Mouse (Mus musculus) midbrain, embryonic 11.5 days (tissue): ENCODE data around the gene C330007P06Rik. TPM values are rescaled to one million over a fixed set of nuclear protein-coding genes. Genes with fewer than 3 reads are reported as not detected.
A peak's percentile ranks its signal among the peaks of the same experiment; 100 is the strongest.

ENCODE experiments used
- ATAC-seq: fragments of 200-750 bp; cut with Nextera tagmentation; 2 replicates; pipeline ENCODE4 v1.8.0; 2017; ENCODE audit warnings: moderate TSS enrichment, moderate library complexity; ENCODE audit not compliant: low FRiP score
- DNase-seq: peaks from one replicate; pipeline ENCODE4 v3.0.0; 2015; ENCODE audit warnings: low spot score; ENCODE audit errors: missing footprints
- H3K27ac ChIP-seq: fragments of 300-500 bp; sonication (generic); 2 replicates; pipeline ENCODE4 v1.5.1; 2014; ENCODE audit warnings: low read depth, low read length
- H3K27me3 ChIP-seq: fragments of 300-500 bp; sonication (generic); 2 replicates; pipeline ENCODE4 v1.6.1; 2014; ENCODE audit warnings: mild to moderate bottlenecking, low read length, moderate library complexity, mixed read lengths; ENCODE audit not compliant: control insufficient read depth, insufficient read depth
- H3K36me3 ChIP-seq: fragments of 300-500 bp; sonication (generic); 2 replicates; pipeline ENCODE4 v1.6.1; 2014; ENCODE audit warnings: mild to moderate bottlenecking, low read length, moderate library complexity, mixed read lengths; ENCODE audit not compliant: control insufficient read depth, insufficient read depth
- H3K4me1 ChIP-seq: fragments of 300-500 bp; sonication (generic); 2 replicates; pipeline ENCODE4 v1.6.1; 2014; ENCODE audit warnings: low read length; ENCODE audit not compliant: control insufficient read depth, insufficient read depth
- H3K4me2 ChIP-seq: fragments of 300-500 bp; sonication (generic); 2 replicates; pipeline ENCODE4 v1.6.1; 2014; ENCODE audit warnings: mild to moderate bottlenecking, moderate library complexity
- H3K4me3 ChIP-seq: fragments of 300-500 bp; sonication (generic); 2 replicates; pipeline ENCODE4 v1.5.1; 2014; ENCODE audit warnings: low read depth, low read length
- H3K9ac ChIP-seq: fragments of 300-500 bp; sonication (generic); 2 replicates; pipeline ENCODE4 v1.6.1; 2014; ENCODE audit warnings: low read length
- H3K9me3 ChIP-seq: fragments of 300-500 bp; sonication (generic); 2 replicates; pipeline ENCODE4 v1.6.1; 2016; ENCODE audit warnings: low read length; ENCODE audit not compliant: control insufficient read depth
- WGBS: fragments of 180-500 bp; shearing (Covaris S2); extraction: QIAGEN DNeasy Blood & Tissue Kit; methylation state at CpG from one replicate; pipeline ENCODE4 v1.1.7; 2014; 5-methylcytosine and 5-hydroxymethylcytosine counted together
- polyA plus RNA-seq: library from polyadenylated mRNA; unstranded; fragments of >200 nt; fragmentation: Nextera tagmentation; extraction: Ambion mirVana; gene quantifications from 2 replicates; pipeline ENCODE4 v1.2.1, GENCODE M21; 2014

Gene C330007P06Rik
- polyA plus RNA-seq, 1 experiment from 2014 or later = 35.6 TPM

DNA sequence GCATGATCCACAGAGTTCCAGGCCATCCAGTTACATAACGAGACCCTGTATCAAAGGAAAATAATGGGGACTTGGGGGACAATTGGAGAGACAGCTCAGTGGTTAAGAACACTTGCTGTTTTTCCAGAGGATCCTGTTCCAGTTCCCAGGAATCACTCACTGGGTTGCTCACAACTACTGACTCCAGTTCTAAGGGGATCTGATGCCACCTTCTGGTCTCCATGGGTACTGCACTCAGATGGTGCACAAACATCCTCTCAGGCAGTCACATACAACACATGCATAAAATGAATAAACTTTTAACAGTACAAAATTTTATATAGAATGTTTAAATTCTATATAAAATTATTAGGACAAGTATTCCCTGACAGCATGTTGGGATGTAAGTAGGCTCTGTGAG, 10.8 kb upstream of the C330007P06Rik start:
- no peaks in the 10 kb centered on the region; the same call in 1 of the 2 replicates for H3K36me3 ChIP-seq
- WGBS = 75% methylated on average over 1 of the region's 1 CpGs

DNA sequence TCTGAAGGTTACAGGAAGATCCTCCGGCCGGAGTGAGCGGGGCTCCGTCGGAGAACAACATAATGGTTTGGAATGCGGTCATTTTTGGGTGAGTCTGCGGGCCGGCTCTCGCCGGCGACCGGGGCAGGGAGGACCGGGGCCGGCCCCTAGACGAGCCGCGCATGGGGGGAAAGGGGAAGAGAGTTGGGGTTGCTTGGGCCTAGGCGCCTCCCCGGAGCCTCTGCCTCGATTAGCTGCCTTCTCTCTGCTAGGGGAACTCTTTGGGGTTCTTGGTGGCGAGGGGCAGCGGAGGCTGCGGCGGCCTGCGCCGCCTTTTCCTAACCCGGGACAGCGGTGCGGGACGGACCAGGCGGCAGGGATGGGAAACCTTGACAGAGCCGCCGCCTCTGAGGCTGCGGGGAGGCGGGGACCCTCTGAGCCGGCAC, 805 bp upstream of the C330007P06Rik start:
- ATAC-seq (peak; percentile 52), DNase-seq (peak; percentile 90)
- no peaks in the 10 kb centered on the region for H3K9me3 ChIP-seq
- H3K27me3 ChIP-seq = no peaks in the 10 kb centered on the region
- peak overlapping the region; percentile 80 for H3K9ac ChIP-seq
- H3K4me1 ChIP-seq = no peaks in the 10 kb centered on the region; the same call in 1 of the 2 replicates
- H3K36me3 ChIP-seq = no peaks in the 10 kb centered on the region
- H3K4me2 ChIP-seq = peak overlapping the region; percentile 50
- peak overlapping the region; percentile 48 for H3K27ac ChIP-seq
- 19% methylated on average over 28 of the region's 36 CpGs for WGBS
- H3K4me3 ChIP-seq = peak overlapping the region; percentile 66

More for the DNA sequence above, 10.8 kb upstream of the C330007P06Rik start:
- Histone ChIP-seq H3K9me3 (no peaks in the 10 kb centered on the region), H3K27ac (no peak overlapping the region), H3K27me3 (no peaks in the 10 kb centered on the region), H3K4me1 (no peaks in the 10 kb centered on the region), H3K4me2 (no peak overlapping the region), H3K9ac (no peak overlapping the region), H3K4me3 (no peak overlapping the region)
- ATAC-seq = no peak
- no peak for DNase-seq

DNA sequence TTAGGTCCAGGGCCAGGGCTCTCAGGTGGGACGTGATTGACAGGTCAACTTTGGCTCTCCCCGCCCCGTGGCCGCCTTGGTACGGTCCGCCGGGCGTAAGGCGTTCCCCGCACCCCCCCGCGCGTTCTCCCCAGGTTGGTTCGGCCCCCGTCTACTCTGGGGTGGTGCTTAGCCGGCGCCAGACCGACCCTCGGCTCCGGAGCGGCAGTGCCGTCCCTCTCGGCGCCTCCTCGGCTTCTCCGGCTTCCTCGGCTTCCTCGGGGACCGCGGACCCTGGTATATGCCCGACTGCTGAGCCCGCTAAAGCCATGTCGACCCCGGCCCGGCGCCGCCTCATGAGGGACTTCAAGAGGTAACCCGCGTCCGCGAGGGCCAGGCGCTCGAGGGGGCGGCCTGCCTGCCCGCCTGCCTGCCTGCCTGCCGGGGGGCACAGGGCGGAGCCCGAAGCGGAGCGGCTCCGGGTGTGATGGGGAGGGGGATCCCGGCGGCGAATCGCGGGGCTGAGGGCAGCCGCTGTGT, 326 bp upstream of the C330007P06Rik start:
- peak overlapping the region; percentile 80 for H3K9ac ChIP-seq
- ATAC-seq (peak; percentile 97), DNase-seq (peak; percentile 97)
- 19% methylated on average over 42 of the region's 57 CpGs for WGBS
- no peaks in the 10 kb centered on the region for H3K36me3 ChIP-seq
- no peaks in the 10 kb centered on the region; the same call in 1 of the 2 replicates for H3K4me1 ChIP-seq
- H3K9me3 ChIP-seq = no peaks in the 10 kb centered on the region
- peak overlapping the region; percentile 48 for H3K27ac ChIP-seq
- peak overlapping the region; percentile 66 for H3K4me3 ChIP-seq
- peak overlapping the region; percentile 50 for H3K4me2 ChIP-seq
- no peaks in the 10 kb centered on the region for H3K27me3 ChIP-seq

DNA sequence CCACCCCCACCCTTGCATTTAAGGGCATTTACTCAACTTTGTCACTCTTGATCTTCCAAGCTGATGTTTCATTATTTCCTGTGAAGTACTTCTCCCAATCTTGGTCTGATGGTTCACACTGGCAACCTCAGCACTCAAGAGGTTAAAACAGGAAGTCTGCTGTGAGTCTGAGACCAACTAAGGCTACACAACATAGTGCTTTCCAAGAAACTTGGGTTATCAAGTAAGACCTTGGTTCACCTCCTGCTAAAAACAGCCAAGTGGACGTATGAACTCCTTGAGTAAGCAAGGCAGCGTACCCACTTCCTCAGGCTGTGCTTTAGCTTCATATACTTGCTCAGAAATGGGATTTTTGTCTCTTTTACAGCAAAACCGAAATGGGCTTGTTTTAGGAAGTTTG, 3.5 kb downstream of the C330007P06Rik start:
- Histone ChIP-seq H3K27ac (no peak overlapping the region), H3K4me2 (no peak overlapping the region), H3K4me3 (no peak overlapping the region), H3K9ac (no peak overlapping the region), H3K9me3 (no peaks in the 10 kb centered on the region), H3K27me3 (no peaks in the 10 kb centered on the region), H3K36me3 (no peaks in the 10 kb centered on the region), H3K4me1 (no peaks in the 10 kb centered on the region; the same call in 1 of the 2 replicates)
- ATAC-seq (no peak), DNase-seq (no peak)
- 75% methylated on average over 3 of the region's 3 CpGs for WGBS

DNA sequence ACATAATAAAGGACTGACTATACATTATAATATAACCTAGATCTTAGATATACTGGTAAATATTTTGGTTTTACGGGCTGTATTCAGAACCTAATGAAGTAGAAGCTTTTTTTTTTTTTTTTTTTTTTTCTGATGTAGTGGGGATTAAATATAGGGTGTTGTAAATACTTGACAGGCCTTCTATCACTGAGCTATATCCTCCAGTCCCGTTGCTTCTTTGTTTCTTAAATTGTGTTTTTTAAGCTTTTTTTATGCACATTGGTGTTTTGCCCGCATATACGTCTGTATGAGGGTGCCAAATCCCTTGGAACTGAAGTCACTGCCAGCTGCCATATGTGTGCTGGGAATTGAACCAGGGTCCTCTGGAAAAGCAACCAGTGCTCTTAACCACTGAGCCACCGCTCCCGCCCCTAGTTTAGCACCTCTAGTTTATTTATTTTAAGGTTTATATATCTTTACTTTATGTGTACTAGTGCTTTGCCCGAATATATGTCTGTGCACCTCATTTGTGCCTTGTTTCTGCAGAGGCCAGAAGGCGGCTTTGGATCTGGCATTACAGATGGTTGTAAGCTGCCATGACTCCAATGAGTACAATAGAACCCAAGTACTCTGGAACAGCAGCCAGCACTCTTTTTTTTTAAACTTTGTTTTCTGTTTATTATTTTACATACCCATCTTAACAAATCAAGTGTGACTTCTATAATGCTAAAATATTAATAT, 9.1 kb downstream of the C330007P06Rik start:
- H3K9me3 ChIP-seq = no peaks in the 10 kb centered on the region
- ATAC-seq (no peak), DNase-seq (peak; percentile 74)
- H3K4me3 ChIP-seq = peak overlapping the region; percentile 37; the same call in 1 of the 2 replicates
- H3K36me3 ChIP-seq = no peaks in the 10 kb centered on the region
- peaks cover 3% of the 10 kb centered on the region; the same call in 1 of the 2 replicates for H3K4me1 ChIP-seq
- H3K27me3 ChIP-seq = no peaks in the 10 kb centered on the region
- H3K4me2 ChIP-seq = peak overlapping the region; percentile 12; the same call in 1 of the 2 replicates
- WGBS = 55% methylated on average over 8 of the region's 8 CpGs
- no peak overlapping the region for H3K9ac ChIP-seq
- H3K27ac ChIP-seq = no peak overlapping the region

DNA sequence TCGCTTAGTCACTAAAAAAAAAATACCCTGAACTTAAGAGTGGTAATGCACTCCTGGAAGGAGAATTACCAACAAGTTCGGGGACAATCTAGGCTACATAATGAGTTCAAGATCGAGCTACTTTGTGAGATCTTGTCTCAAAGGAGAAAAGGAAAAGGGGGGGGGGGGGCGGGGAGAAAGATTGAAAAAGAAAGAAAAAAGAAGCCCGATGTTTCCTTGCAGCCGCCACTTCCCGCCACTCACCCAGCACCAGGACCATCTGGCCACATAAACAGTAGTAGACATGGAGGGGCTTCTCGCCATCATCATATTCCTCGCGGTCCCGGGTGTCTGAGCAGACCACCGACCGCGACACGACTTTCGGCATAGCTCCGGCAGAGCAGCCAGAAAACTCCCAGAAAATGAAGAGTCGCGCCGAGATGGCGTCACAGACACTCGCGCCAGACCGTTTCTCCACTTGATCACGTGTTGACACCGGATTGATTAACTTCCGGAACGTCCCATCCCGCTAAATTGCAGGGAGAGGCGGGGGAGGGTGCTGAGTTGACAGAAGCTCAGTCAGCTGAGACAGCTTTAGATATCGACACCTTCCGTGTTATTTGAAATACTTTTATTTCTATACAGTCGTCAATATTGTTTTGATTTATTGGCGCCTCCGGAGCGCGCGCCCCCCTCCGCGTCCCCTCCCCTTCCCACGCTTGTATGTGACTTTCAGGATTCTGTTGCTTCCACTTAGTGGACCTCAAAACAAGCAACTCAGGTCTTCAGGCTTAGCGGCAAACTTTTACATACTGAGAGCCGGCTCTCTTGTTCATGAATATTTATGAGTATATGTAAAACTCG, 9.9 kb downstream of the C330007P06Rik start:
- Histone ChIP-seq H3K9ac (peak overlapping the region; percentile 44), H3K4me3 (peak overlapping the region; percentile 37), H3K27ac (no peak overlapping the region), H3K9me3 (no peaks in the 10 kb centered on the region), H3K4me1 (peaks cover 3% of the 10 kb centered on the region; the same call in 1 of the 2 replicates), H3K4me2 (peak overlapping the region; percentile 44), H3K36me3 (no peaks in the 10 kb centered on the region), H3K27me3 (no peaks in the 10 kb centered on the region)
- peak; percentile 94 for DNase-seq
- 20% methylated on average over 34 of the region's 44 CpGs for WGBS
- ATAC-seq = peak; percentile 89

DNA sequence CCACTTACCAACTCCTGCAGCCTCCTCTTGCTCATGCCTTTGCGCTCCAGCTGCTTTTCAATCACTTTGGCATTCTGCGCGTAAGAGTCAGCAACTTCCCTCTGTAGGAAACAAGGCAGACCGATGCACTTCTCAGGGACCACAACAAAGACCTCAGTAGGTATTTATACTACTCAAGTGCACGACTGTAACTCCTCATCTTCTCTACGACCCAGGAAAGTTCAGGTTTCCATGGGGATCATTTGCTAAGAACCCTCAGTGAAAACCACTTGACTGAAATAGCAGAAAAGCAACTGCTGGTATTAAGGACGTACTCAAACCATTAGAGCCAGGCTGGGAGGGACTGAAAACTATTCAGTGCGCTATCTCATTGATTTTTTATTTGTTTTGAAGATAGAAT, 21.3 kb downstream of the C330007P06Rik start:
- Histone ChIP-seq H3K27ac (no peak overlapping the region), H3K27me3 (no peaks in the 10 kb centered on the region), H3K9ac (no peak overlapping the region), H3K4me3 (no peak overlapping the region), H3K36me3 (no peaks in the 10 kb centered on the region), H3K4me2 (no peak overlapping the region), H3K9me3 (no peaks in the 10 kb centered on the region), H3K4me1 (no peaks in the 10 kb centered on the region)
- ATAC-seq = no peak
- WGBS = 88% methylated on average over 8 of the region's 8 CpGs
- DNase-seq = no peak

DNA sequence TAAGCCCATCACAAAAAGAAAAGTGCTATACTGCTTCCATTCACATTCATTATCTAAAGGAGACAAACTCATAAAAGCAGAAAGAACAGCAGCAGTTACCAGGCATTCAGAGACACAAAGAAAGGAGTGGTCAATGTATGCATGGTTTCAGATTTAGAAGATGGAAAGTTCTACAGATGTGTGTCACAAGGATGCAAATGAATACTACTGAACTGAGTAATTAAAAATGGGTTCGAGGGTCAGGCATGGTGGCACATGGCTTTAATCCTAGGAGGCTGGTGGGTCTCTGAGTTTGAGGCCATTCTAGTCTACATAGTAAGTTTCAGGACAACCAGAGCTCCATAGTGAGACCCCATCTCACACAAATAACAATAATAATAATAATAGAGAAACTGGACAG, 26.8 kb downstream of the C330007P06Rik start:
- Histone ChIP-seq H3K9ac (no peak overlapping the region), H3K27me3 (no peaks in the 10 kb centered on the region), H3K9me3 (no peaks in the 10 kb centered on the region), H3K4me2 (no peak overlapping the region), H3K4me1 (no peaks in the 10 kb centered on the region), H3K27ac (no peak overlapping the region), H3K36me3 (no peaks in the 10 kb centered on the region), H3K4me3 (no peak overlapping the region)
- 75% methylated on average over 1 of the region's 1 CpGs for WGBS
- DNase-seq (no peak), ATAC-seq (no peak)
